Mouse (Mus musculus) left cerebral cortex, adult 6 months (tissue): ENCODE results near the gene Cluh. TPM values are rescaled to one million over a fixed set of nuclear protein-coding genes. Genes with fewer than 3 reads are reported as not detected.

Experiments used
- long read RNA-seq, 2 experiments: library from polyadenylated mRNA; unstranded; transcript quantifications; one replicate each; pipeline ENCODE4 v2.0.0; 2019 to 2020
- polyA plus RNA-seq: library from polyadenylated mRNA; unstranded; fragments of <200 nt; fragmentation: Nextera tagmentation; gene quantifications from 2 replicates; pipeline ENCODE4 v1.2.3, GENCODE M21; 2021

Cluh gene
- polyA plus RNA-seq, result 11.0 and 15.2 TPM in 2 replicates
- long read RNA-seq, experiment 1, full-length matches to known transcripts, result 28 of 82 reads
- long read RNA-seq, experiment 1, partial matches to known transcripts, result 23 of 82 reads
- long read RNA-seq, experiment 1, other reads (novel, unspliced or antisense), result 31 of 82 reads
- long read RNA-seq, experiment 2, full-length matches to known transcripts, result 2 of 20 reads
- long read RNA-seq, experiment 2, partial matches to known transcripts, result 9 of 20 reads
- long read RNA-seq, experiment 2, other reads (novel, unspliced or antisense), result 9 of 20 reads

DNA sequence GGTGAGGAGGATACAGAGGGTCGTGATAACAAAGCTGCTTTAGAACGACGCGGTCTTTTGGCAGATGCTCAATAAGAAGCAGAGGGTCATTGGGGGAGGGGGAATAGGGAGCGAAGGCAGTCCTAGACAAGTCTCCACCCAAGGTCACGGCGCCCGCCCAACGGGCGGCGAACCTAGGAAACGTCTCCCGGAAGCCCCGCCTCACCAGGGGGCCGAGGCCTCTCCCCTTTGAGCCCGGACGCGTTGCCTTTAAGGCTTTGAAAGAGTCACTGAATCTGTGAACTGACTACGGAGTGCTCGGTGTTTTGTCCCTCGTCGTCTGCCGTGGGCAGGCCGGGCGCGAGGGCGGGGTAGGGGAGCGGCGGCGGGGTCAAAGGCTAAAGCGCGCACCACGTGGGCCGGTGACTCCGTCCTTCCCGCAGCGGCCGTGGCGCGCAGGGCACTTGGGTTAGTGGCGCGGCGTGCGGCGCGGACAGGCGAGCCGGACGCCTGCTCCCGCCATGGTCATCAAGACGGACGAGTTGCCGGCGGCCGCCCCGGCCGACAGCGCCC is at the start of gene Cluh:
Cluh (plus strand) TSS at position 401 of the 552 bp plus-strand sequence.

DNA sequence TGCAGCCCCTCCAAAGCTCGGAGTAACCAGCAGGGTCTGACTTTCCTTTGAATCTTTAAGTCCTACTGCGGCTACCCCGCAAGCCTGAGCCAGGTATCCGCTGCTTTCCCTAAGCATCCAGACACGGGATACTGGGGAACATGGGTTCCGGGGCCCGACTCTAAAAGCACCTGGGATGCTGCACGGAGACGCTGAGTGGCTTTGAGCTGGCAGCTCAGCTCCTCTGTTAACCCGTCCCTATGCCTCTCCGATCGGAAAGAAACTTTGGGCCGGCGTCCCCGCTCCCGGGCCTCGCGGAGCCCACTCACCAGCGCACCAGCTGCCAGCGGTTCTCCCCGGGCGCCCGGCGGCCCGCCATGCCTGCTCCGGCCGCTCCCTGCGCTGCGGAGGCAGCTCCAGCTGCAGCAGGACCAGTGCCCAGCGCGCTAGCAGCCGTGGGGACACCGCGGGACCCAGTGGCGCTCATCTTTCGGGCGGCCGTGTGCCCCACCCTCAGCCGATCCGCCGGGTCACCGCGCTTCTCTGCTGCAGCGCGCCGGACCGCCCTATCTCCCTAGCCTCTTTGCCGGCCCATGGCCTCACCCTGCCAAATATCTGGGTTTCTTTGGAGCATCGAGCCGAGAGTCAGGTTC is 38.6 kb upstream of the Cluh start, which contains the start of gene Rap1gap2:
Rap1gap2 (minus strand) TSS at position 371 of the 632 bp plus-strand sequence.

DNA sequence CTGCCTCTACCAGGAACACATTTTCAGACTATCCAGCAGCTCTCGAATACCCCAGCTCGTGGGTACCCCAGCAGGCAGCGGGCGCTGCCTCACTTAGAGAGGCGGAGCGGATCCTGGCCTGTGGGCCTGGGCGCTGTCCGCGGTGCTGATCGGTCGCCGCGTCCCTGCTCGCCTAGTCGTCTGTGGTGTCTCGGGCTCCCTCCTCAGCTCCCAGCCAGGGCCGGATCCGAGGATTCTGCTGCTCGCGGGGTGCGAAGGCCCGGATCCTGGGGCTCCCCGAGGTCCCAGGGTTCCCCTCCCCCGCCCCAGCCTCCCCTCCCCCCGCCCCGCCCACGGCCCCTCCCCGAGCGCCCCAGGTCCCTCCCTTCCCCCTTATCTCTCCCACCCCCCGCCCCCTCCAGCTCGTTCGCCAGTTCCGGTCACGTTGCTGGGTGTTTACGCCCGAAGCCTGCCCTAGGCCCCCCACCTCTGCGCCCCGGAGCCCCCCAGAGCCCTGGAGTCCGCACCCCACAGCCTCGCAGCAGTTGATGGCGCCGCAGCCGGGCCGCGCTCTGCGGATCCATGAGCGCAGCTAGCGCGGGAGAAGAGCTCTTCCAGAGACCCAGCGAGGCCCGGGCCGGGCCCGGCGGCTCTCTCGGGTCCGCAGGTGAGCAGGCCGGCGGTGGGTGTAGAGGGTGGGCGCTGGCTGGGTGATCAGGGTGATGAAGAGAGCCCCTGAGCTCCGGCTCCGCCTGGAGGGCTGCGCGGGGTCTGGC is 29.9 kb upstream of the Cluh start, which contains the start of gene Ccdc92b:
Ccdc92b (plus strand) TSS at position 405 of the 755 bp plus-strand sequence.

Other genes with a start within 250 kb of the Cluh start
- 20.6 and 22.9 TPM in 2 replicates for gene Rap1gap2, start 38.6 kb upstream of the Cluh start, polyA plus RNA-seq
- 2.0 and 4.8 TPM in 2 replicates for gene Ccdc92b, start 29.9 kb upstream of the Cluh start, polyA plus RNA-seq
- gene Pafah1b1, start 75.2 kb downstream of the Cluh start, polyA plus RNA-seq, result 32.7 and 49.6 TPM in 2 replicates
- gene Mettl16, start 121.3 kb downstream of the Cluh start, polyA plus RNA-seq, result 13.4 and 15.7 TPM in 2 replicates
- gene Mnt, start 181.4 kb downstream of the Cluh start, polyA plus RNA-seq, result 3.3 and 9.7 TPM in 2 replicates
- gene Sgsm2, start 247.6 kb downstream of the Cluh start, polyA plus RNA-seq, result 6.1 and 23.8 TPM in 2 replicates
- 11.4 and 14.3 TPM in 2 replicates for gene Tsr1, start 248.6 kb downstream of the Cluh start, polyA plus RNA-seq